Mouse (Mus musculus) layer of hippocampus, postnatal 36 days (tissue): ENCODE data around the gene Coq7. TPM values are rescaled to one million over a fixed set of nuclear protein-coding genes. Genes with fewer than 3 reads are reported as not detected.

ENCODE experiments used
- DNase-seq, 2 experiments: peaks; one replicate each; pipeline ENCODE4 v3.0.0; 2022
- total RNA-seq, 2 experiments: library from RNA; stranded (reverse); gene quantifications; 2 replicates each; pipeline ENCODE4 v1.2.3; 2021

Coq7 gene
- 10 to 100 TPM; 32.5 to 32.9 TPM for total RNA-seq

DNA sequence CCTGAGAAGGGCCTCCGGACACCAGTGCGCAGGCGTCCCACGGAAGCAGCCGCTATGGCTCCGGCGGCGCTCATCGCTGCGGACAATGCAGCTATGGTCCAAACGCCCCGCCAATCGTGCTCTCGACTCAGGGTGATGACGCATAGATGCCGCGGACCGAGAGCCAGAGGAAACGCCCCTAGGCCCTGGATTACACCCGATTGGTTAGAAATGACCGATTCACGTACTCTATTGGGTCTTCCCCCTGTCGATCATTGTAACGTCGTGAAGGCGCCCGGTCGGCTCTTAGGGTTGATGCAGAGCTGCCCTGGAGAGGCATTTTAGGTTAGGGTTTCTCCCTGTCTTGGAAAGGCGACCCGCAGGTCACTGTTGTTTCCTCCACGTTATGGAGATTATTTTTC lies at the start of gene Coq7:
Gene Coq7 (minus strand): TSS at position 179 of the 401 bp plus-strand sequence.
- peak; percentile 93 to 94 for DNase-seq

DNA sequence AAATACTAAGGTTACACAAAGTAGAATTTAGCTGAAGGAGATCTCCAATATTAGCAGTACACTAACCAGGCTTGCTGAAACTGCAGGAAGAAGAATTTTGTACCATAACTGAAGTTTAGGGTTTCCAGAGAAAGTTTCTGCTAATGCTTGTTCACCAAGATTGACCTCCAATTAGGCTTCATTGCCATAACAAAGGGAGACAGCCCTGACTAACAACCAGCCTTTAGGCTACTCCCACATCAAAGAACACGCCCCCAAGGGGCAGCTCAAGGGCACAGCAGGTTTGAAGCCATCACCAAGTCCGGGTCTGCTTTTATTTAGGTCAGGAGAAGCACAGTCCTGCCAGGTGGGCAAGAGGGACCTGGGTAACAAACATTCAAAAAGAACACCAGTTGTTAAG lies 46.8 kb upstream of the Coq7 start:
- no peak for DNase-seq

DNA sequence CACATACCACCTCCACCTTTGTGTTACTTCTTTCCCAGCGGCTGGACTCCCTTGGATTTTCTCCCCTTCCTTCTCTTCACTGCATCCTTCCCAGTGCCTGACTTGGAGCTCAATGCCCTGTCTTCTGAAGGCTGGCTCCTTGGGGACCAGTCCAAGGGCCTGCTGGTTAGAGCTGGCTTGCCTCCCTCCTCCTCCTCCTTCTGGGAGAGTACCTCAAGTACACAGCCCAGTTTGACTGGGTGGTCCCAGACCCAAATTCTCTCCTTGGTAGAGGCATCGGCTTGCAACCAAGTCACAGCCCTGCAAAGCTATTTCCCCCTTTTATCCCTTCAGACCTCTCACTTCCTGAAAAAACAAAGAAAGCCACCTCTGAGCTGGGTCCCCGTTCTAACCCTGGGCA lies 45.1 kb upstream of the Coq7 start:
- no peak for DNase-seq

DNA sequence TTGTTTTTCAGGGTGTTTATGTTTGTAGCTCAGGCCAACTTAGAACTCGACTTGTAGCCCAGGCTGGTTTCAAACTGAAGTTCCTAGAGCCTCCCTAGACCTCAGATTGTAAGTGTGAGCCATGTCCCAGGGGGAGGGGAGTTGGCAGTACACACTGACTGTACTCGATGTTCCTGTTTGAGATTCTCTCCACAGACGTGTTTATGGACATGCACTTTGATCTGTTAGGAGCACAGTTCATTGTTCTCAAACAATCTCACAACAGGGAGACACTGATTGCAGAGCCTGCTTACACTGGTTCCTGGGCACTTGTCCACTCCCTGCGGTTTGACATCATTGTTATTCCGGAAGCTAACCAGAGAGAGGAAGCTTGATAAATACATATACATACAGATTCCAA lies 38.9 kb upstream of the Coq7 start:
- DNase-seq: no peak

DNA sequence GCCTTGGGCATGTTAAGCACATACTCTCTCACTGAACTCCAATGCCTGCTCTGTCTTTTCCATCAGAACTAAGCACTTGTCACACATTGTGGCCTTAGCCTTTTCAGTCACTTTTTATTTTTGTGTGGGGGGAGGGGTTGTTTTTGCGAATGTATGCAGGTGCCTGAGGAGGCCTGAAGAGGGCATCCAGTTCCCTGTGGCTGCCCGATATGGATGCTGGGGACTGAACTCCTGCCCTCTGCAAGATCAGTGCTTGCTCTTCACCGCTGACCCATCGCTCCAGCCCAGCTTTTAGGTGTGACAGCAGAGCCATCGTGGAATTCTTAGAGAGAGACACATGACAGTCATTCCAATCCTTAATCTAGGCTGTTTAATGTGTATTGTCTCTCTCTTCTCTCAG lies 38.2 kb upstream of the Coq7 start:
- no peak for DNase-seq

DNA sequence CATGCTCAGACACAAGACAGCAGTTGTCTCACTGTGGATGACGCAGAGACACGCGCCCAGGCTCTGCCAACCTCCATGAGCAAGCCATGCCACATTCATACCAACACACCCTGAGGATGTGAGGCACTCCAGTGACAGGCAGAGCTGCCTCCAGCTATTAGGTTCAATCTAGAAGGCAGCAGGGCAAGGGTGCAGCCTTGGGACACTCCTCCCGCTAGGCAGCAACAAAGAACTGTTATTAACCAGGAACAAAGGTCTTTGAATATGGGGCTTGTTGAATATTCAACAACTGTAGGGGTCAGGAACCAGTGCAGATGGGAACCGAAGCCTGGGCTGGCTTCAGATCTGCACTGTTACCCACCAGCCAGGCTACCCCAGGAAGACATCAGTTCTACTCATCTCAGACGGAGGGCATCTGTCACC lies 36.0 kb upstream of the Coq7 start:
- peak in 1 of 2 experiments; percentile 38 for DNase-seq

DNA sequence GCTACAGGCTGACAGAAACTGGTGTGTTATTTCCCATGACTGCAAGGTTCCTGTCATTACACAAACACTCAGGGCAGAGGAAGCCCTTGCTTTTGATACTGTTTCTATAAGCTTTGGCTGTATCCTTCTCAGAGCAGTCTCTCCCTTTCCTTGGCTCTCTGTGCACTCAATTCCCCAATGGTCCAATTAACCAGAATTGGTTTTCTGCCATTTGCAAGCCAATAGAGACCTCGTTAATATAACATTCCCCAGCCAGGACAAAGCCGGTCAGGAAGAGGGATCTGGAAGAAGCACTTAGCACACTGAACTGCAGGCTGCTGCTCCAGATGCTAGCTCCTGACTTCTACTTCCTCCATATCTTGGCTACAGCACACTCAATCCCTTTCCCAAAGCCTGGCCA lies 21.1 kb upstream of the Coq7 start:
- no peak for DNase-seq

DNA sequence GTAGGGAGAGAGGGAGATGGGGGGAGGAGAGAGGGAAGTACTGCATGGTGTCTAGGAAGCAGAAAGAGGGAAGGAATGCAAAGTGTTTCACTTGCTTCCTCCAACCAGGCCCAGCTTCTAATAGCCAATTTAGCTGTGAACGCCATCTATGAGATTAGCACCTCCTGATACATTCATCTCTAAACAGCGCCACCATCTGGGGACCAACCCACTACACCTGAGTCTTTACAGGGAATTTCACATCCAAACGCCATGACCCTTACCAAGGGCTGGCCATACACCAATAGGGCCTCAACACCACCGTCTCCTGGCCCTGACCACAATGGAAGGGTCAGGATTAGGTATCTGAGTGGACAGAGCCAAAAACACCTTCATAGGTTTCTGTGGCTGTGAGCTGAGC lies 20.7 kb upstream of the Coq7 start:
- no peak for DNase-seq

DNA sequence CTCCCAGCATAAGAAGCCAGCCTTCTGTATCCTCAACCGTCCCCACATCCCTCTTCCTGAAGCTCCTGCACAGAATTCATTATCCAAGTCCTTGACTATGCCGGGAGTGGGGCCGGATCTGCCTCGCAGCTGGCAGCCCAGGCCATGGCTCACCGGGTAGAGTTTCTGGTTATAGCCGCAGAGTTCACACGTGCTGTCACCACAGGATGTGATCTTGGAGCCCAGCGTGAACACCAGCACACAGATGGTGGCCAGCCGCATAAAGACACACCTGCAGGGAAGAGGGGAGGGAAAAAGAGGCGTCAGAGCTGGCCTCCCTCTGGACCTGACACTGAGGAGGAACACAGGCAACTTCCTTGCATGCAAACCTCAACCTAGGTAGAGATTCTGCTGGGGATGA lies 14.3 kb upstream of the Coq7 start:
- no peak for DNase-seq

DNA sequence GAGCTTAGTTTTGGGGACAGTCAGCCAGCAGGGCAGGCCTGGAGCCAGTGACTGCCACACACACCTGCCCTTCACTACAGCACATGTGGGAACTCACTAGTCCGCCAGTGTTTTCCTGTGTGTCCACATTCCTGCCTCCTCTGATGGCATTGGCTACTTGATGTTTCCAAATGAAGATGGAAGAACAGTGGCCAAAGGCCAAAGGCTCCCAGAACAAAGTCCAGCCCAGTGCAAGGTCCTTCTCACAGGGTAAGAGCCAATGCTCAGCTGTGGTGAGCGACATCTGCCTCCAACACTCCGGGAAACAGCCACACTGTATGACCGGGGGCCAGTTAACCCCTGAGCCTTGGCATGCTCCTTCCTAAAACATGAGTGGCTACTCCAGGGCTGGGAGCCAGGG lies 11.0 kb upstream of the Coq7 start:
- DNase-seq: no peak

DNA sequence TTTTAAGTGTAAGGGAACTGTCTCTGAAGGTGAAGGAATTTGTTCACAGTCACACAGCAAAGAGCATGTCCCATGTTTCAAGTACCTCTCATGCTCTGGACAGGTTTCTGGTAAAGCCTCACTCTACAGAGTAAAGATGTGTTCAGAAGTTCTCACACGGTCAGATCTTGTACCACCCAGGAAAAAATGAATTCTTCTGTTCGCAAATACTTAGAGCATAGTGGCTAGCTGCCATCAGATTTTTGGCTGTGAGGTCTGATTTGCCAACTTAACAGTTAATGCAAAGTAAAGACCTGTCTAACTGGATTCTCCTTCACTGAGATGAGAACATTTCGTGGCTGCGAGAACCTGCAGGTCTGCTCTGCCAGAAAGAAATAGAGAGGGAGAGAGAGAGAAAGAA lies 1.9 kb upstream of the Coq7 start:
- no peak for DNase-seq

DNA sequence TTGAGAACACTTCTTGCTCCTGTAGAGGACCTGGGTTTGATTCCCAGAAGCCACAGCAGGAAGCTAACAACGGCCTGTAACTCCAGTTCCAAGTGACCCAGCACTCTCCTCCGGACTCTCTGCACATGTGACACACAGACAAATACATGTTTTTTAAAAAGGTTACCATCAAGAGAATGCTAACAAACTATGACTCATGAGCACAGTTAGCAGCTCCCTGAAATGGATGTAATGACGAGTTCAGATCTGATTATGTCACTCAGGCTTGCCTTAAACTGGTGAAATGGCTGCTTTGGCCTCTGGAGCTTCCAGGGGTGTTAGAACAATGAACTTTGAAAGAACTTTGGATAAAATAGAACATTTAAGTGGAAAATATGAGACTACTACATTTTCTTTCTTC lies 1.2 kb upstream of the Coq7 start:
- DNase-seq: no peak

DNA sequence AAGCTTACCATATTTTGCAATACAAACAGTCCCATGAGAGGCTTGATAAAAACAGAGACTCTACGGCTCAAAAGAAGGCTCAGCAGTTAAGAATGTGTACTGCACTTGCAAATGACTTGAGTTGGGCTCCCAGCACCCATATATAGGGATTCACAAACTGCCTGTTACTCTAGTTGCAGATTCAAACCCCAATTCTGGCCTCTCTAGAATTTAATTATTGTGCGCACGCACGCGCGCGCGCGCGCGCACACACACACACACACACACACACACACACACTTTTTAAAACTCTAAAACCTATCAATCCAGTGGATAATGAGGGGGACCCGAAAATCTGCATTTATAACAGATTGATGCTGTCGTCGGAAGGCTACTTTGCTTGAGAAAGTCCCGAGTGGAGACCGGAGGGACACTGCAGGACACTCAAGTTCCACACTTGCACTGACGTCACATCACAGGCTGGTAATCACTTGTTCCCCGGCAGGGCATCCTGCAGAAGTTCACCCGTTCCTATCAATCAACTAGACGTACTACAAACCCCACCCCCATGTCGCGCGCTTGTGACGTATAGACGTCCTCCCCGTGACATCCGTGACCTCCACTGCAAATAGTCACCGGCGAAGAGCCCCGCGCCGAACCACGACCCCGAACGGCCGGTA lies 508 bp downstream of the Coq7 start:
- peak; percentile 96 for DNase-seq

DNA sequence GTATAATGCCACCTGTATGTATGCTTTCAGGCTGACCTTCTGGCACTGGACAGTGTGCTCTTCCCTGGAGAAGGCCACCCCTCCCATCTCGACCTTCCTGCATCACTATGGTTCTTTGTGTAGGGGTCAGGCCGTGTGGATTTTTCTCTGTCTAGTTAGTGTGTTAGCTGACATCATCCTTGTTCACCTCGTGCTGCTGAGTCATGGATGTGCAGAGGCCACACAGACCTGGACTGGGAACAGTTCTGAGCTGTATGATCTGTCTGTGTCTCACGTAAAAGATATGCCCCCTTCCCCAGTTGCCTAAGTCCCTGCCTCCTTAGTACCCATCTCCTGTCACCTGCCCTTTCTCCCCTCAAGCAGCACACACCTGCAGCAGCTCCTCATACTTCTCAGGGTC lies 6.2 kb downstream of the Coq7 start:
- DNase-seq: no peak

DNA sequence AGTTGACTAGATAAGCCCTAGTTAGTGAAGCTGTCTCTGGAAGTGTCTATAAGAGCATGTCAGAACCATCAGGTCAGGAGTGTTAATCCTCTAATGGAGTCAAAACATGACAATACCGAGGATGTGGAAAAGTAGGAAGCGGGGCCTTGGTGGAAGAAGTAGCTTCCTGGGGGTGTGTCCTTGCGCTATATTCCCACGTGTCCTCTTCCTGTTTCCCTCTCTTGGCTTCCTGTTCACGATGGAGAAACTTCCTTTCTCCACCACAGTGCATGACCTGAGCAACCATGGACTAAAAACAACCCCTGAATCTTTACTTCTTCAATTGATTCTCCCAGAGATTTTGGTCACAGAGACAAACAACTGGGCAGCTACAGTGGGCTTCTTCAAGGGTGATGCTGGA lies 11.1 kb downstream of the Coq7 start:
- no peak for DNase-seq

DNA sequence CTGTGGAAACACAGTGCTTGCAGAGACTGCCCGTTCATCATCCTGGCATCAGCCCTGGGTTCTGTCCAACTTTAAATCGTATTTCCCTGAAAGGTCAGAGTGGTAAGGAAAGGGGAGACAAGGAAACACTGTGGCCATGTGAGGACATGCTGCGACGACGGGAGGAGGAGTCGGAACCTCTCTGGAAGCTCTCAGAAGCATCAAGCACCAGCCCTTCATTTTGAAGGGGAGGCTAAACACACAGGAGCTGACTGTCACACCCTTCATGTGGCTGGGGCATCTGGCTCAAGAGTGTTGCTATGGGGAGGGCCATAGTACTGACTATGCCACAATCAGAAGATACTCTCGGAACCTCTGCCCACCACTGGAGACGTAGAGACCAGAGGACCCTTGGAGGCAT lies 13.5 kb downstream of the Coq7 start:
- DNase-seq: no peak

DNA sequence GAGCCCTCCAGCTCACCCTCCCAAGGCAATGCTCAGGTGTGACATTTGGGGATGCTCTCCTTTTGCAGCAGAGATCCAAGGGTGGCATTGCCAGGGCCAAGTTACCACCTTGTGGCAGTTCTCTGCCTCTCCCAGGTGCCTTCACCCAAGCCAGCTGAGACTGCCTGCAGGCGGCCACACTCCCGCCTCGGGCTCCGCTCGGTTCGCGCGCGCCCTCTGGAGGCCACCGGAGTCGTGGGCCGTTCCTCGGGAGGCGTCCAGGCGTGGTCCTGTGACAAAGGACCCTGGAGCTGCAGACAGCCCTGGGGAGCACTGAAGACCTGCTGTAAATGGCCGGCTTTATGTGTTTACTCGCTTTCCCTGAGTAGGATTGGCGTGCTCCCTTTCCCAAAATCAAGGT lies 14.5 kb downstream of the Coq7 start:
- peak; percentile 70 to 73 for DNase-seq

DNA sequence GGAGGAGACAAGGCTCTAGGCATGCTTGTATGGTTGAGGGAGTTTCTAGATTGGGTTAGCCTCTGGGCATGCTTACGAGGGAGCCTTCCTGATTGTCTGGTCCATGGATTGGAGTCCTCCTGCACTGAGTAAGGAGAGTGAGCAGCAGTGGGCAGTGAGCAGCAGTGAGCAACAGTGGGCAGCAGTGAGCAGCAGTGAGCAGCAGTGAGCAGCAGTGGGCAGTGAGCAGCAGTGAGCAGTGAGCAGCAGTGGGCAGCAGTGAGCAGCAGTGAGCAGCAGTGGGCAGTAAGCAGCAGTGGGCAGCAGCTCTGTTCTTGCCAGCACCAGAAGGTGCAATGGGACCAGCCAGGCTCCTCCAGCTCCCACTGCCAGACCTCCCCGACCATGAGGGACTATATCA lies 15.3 kb downstream of the Coq7 start:
- DNase-seq: no peak

DNA sequence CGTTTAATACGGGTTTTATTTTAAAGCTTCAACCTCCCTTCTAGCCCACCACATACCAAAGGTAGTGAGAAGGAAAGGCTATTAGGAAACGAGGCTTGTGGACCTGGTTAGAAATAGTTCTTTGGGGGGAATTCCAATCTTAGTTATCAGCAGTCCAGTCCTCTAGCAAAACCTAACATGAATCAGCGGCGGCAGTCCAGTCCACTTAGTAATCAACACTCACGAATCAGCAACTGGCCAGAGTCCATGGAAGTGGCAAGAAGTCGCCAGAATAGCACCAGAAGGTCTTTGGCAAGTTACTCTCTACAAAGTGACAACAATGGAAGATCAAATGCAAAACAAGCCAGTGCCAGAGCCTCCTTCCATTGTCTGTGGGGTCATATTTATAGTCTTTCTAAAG lies 24.6 kb downstream of the Coq7 start:
- no peak for DNase-seq

DNA sequence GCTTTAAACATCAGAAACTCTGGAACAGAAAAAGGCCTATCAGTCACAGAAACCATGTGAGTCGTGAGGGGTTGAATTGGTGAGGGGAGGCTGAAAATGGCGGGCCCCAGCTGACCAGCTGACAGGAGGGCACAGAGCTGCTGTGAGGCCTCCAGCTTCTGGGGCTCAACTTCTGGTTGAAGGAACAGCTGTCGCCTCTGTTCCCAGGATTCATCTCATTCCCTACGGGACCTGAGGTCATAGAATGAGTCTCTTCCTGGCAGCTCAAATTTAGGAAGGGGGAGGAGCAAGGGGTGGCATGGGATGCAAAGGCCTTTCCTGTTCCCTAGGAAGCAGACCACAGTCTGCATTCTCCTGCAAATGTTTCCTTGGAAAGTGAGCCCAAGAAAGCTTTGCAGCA lies 29.3 kb downstream of the Coq7 start:
- DNase-seq: no peak

DNA sequence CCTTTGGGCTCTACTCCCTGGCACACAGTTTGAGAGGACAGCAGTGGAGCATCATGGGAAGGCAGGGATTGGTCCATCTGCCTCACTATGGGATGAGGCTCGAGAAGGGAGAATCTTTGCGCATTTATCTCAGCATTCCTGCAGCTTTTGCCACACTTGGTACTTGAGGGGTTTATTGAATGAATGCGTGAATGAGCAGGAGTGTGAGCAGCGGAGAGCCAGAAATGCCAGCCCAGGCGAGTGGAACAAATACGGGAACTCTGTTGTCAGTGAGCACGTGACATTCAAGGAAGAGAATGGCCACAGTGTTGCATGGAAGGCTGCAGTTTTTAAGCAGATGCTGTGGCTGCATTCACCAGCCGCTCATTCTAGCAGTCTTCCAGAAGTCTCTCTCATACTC lies 30.8 kb downstream of the Coq7 start:
- DNase-seq: no peak

DNA sequence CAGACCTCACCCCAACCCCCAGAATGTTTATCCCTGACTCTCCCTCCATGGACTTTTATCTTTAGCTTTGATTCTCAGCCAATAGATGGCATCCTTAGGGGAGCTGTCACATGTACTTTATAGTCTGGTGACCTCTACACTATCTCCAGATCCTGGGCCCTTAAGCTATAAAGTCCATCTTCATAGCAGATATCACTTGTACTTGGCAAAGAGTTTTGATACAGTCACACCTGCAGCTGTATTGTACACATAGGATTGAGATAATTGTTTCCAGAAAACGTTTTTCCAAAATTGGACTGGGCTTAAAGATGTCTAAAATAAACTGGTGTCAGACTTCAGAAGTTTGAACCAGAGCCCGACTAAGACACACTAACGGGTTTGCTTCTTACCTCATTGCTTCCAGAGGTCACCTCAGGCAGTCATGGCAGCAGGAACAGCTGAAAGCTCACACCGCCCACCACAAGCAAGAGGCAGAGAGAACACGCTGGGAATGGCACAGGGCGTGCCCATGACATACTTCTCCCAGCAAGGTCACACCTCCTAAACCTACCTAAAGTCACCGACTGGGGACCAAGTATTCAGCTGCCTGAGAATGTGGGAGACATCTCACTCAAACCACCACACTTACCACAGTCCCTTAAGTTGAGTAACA lies 33.2 kb downstream of the Coq7 start:
- DNase-seq: no peak

DNA sequence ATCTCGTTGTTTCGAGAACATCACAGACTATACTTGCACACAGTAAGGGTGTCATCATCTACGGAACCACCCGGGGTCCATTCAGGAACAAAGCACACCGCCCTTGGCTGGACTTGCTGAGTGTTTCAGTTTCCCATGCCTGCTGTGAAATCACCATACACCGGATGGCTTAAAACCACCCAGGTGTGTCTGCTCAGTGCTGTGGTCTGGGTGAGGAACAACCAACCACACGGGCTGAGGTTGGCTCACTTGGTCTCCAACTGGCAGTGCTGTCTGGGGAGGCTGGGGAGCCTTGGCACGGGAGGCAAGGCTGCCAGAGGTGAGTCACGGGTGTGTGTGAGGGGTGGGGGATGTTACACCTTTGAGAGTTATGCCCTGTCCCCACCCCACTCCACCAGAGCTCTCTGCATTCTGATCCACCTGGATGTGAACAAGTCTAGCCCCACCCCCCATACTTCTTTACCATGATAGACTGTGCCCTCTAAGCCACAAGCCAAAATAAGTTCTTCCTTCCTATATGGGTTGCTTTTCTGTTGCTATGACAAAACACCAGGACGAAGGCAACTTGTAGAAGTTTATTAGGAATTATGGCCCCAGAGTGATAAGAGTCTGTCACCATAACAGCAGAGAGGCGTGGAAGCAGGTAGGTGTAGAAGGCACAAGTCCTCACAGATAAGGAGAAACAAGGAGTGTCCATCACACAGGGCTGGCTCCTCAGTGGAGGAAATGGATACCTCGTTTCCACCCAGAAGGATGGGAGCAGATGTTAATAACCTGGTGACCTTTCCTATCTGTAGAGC lies 34.0 kb downstream of the Coq7 start:
- no peak for DNase-seq
